Mouse (Mus musculus): ENCODE results near the gene Tmem39a. TPM values are rescaled to one million over a fixed set of nuclear protein-coding genes. Genes with fewer than 3 reads are reported as not detected.

Tmem39a gene
- total and polyA plus RNA-seq, 2 experiments from 2014 or later, result 13.5 to 15.4 TPM

DNA sequence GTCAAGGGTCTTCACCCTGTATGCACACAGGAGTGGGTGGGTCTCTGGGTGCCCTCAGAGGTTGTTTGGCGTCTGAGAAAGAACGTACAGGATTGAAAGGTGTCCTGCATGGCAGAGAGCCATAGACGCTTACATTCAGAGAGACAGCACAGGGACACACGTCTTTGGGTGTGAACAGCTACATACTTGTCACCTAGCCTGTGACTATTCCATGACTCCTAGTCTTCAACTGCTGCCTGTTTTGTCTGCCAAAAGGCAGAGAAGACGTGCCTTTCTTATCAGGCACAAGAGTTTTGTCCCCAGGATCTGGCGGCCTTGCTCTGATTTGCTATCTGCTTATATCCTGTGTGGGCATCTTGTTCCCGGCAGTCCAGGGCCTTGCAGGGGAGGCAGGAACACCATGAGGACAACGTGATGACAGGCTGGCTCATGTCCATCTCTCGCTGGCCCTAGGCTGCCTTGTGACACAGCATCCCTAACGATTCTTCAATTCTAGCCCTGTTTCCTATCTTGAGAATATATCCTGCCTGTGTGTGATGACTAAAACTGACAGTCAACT is 67.4 kb downstream of the Tmem39a start:
- Histone ChIP-seq H3K4me2 (ENCODE audit: low read depth, low read length) (no peak overlapping the region), H3K4me3 (ENCODE audit: low read length) (no peak overlapping the region), H3K4me1 (ENCODE audit: insufficient read depth, low read length) (no peaks in the 10 kb centered on the region), H3K27me3 (ENCODE audit: insufficient read depth, low read length) (no peaks in the 10 kb centered on the region), H3K9me3 (ENCODE audit: low read length) (no peaks in the 10 kb centered on the region), H3K27ac (no peak overlapping the region), H3K9ac (replicated peaks; ENCODE audit: low read length) (no peak overlapping the region), H3K36me3 (ENCODE audit: insufficient read depth, low read length) (no peaks in the 10 kb centered on the region)
- no peak for TF ChIP-seq CTCF (IDR thresholded peaks at IDR 0.05; ENCODE audit: low read depth)
- WGBS, result 75% methylated on average over 10 of the region's 10 CpGs
- DNase-seq (ENCODE audit: low spot score) (no peak), ATAC-seq (no peak)

DNA sequence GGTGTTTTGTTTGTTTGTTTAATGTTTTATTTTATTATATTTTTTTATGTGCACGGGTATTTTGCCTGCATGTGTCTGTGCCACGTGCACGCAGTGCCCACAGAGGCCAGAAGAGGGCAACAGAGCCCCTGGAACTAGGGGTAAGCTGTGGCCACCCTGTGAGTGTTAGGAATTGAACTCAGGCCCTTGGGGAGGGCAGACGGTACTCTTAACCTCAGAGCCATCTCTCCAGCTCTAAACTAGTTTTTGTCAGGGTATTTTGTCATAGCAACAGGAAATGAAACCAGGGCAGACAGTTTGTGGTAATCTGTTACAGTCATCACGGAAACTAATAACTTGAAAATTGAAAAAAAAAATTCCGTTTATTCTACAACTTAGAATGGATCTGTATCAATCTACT is 73.6 kb downstream of the Tmem39a start:
- WGBS, result 59% methylated on average over 6 of the region's 6 CpGs

DNA sequence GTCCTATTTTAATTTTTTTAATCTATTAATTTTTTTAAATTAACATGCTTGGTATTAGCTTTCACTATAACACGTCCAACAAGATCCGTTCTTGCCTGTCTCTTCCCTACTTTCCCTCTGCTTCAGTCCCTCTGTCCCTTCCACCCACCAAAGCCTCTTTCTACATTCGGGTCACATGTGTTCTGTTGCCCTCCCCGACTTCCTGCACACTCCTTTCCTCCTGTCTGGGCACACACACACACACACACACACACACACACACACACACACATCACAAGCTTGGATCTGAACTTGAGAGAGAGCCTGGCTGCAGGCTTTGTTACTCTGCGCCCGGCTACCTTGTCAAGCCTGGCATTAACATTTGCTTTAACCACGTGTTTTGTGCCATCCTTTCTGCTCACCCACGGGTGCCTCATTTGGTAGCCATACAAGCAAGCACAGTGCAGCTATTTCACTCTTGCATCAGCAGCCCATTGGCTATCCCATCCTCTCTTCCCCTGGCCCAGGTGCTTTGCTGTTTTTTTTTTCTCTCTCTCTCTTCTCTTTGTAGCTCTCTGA is 77.4 kb downstream of the Tmem39a start:
- 76% methylated on average over 8 of the region's 8 CpGs for WGBS
- ATAC-seq, result no peak

More for the DNA sequence above, 73.6 kb downstream of the Tmem39a start:
- Histone ChIP-seq H3K27me3 (ENCODE audit: insufficient read depth, low read length) (no peaks in the 10 kb centered on the region), H3K9me3 (ENCODE audit: low read length) (no peaks in the 10 kb centered on the region), H3K36me3 (ENCODE audit: insufficient read depth, low read length) (no peaks in the 10 kb centered on the region), H3K27ac (no peak overlapping the region), H3K4me1 (ENCODE audit: insufficient read depth, low read length) (no peaks in the 10 kb centered on the region), H3K4me2 (ENCODE audit: low read depth, low read length) (no peak overlapping the region), H3K4me3 (ENCODE audit: low read length) (no peak overlapping the region), H3K9ac (replicated peaks; ENCODE audit: low read length) (no peak overlapping the region)
- peak; percentile 69 for TF ChIP-seq CTCF (IDR thresholded peaks at IDR 0.05; ENCODE audit: low read depth)
- ATAC-seq (no peak), DNase-seq (ENCODE audit: low spot score) (peak; percentile 23)

DNA sequence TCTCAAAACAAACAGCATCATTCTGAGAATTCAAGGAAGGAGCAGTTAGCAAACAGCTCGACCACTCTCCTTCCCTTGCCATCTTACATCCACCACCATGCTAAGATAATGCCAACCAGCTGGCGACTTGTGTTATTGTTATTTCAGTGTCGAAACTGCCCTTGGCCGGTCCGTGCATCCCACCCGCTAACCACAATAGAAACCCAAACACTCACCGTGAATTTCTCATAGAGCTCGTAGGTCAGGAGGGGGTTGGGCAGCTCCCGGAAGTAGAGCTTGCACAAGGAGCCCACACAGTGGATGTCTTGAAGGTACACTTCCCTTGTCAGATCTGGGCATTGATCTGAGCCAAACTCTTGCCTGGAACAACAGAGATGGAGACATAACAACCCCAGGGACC is 78.2 kb downstream of the Tmem39a start:
- DNase-seq (ENCODE audit: low spot score), result no peak
- Histone ChIP-seq H3K4me1 (ENCODE audit: insufficient read depth, low read length) (no peaks in the 10 kb centered on the region), H3K4me3 (ENCODE audit: low read length) (no peak overlapping the region), H3K9ac (replicated peaks; ENCODE audit: low read length) (no peak overlapping the region), H3K9me3 (ENCODE audit: low read length) (no peaks in the 10 kb centered on the region), H3K36me3 (ENCODE audit: insufficient read depth, low read length) (no peaks in the 10 kb centered on the region), H3K4me2 (ENCODE audit: low read depth, low read length) (no peak overlapping the region), H3K27me3 (ENCODE audit: insufficient read depth, low read length) (no peaks in the 10 kb centered on the region), H3K27ac (no peak overlapping the region)
- TF ChIP-seq CTCF (IDR thresholded peaks at IDR 0.05; ENCODE audit: low read depth), result no peak
- 62% methylated on average over 9 of the region's 9 CpGs for whole genome bisulfite sequencing
- no peak for ATAC-seq

More for the DNA sequence above, 77.4 kb downstream of the Tmem39a start:
- no peak for DNase-seq (ENCODE audit: low spot score)
- Histone ChIP-seq H3K36me3 (ENCODE audit: insufficient read depth, low read length) (no peaks in the 10 kb centered on the region), H3K27ac (no peak overlapping the region), H3K9ac (replicated peaks; ENCODE audit: low read length) (no peak overlapping the region), H3K9me3 (ENCODE audit: low read length) (no peaks in the 10 kb centered on the region), H3K27me3 (ENCODE audit: insufficient read depth, low read length) (no peaks in the 10 kb centered on the region), H3K4me1 (ENCODE audit: insufficient read depth, low read length) (no peaks in the 10 kb centered on the region), H3K4me3 (ENCODE audit: low read length) (no peak overlapping the region), H3K4me2 (ENCODE audit: low read depth, low read length) (no peak overlapping the region)
- no peak for TF ChIP-seq CTCF (IDR thresholded peaks at IDR 0.05; ENCODE audit: low read depth)

DNA sequence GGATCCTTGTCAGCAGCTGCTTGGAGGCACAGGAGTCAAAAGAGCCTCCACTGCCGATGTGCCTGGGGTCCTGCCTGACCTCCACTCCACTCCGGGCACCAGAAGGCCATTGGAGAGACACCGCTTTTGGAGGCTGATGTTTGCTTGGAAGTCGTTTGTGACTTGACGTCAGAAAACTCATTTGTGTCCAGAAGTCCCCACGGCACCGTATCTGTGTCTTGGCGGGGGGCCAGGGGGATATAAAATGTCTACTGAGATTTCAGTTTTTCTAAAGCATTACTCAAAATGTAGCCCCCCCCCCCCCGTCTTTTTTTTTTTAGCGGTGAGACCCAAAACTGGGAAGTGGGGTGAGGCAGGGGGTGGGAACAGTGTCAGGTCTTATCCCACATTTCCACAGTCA is 78.6 kb downstream of the Tmem39a start:
- no peak for DNase-seq (ENCODE audit: low spot score)

More for the DNA sequence above, 78.6 kb downstream of the Tmem39a start:
- no peak for ATAC-seq
- 71% methylated on average over 10 of the region's 10 CpGs for WGBS
- no peak for TF ChIP-seq CTCF (IDR thresholded peaks at IDR 0.05; ENCODE audit: low read depth)
- Histone ChIP-seq H3K4me3 (ENCODE audit: low read length) (no peak overlapping the region), H3K4me1 (ENCODE audit: insufficient read depth, low read length) (no peaks in the 10 kb centered on the region), H3K9me3 (ENCODE audit: low read length) (no peaks in the 10 kb centered on the region), H3K9ac (replicated peaks; ENCODE audit: low read length) (no peak overlapping the region), H3K36me3 (ENCODE audit: insufficient read depth, low read length) (no peaks in the 10 kb centered on the region), H3K27ac (no peak overlapping the region), H3K4me2 (ENCODE audit: low read depth, low read length) (no peak overlapping the region), H3K27me3 (ENCODE audit: insufficient read depth, low read length) (no peaks in the 10 kb centered on the region)

Other genes starting within 250 kb of the Tmem39a start
- 1.4 TPM in 2 replicates for gene Maats1, start 216.6 kb upstream of the Tmem39a start, total RNA-seq (2014; rRNA removed)
- 0.86 and 1.4 TPM in 2 replicates for gene Maats1, start 216.6 kb upstream of the Tmem39a start, polyA plus RNA-seq (2015; fragmentation: Nextera tagmentation; extraction: Ambion mirVana)
- gene Cox17, start 211.7 kb upstream of the Tmem39a start, total RNA-seq (2014; rRNA removed), result 12.2 and 24.5 TPM in 2 replicates
- 78.5 and 90.1 TPM in 2 replicates for gene Cox17, start 211.7 kb upstream of the Tmem39a start, polyA plus RNA-seq (2015; fragmentation: Nextera tagmentation; extraction: Ambion mirVana)
- gene Gm21987, start 211.7 kb upstream of the Tmem39a start, total RNA-seq (2014; rRNA removed), result not detected in 2 replicates
- gene Gm21987, start 211.7 kb upstream of the Tmem39a start, polyA plus RNA-seq (2015; fragmentation: Nextera tagmentation; extraction: Ambion mirVana), result not detected in 2 replicates
- 0.10 and 0.40 TPM in 2 replicates for gene Popdc2, start 196.5 kb upstream of the Tmem39a start, total RNA-seq (2014; rRNA removed)
- gene Popdc2, start 196.5 kb upstream of the Tmem39a start, polyA plus RNA-seq (2015; fragmentation: Nextera tagmentation; extraction: Ambion mirVana), result 0.83 and 1.0 TPM in 2 replicates
- 0.36 and 1.7 TPM in 2 replicates for gene Pla1a, start 125.6 kb upstream of the Tmem39a start, total RNA-seq (2014; rRNA removed)
- 1.0 and 1.3 TPM in 2 replicates for gene Pla1a, start 125.6 kb upstream of the Tmem39a start, polyA plus RNA-seq (2015; fragmentation: Nextera tagmentation; extraction: Ambion mirVana)
- gene Adprh, start 106.0 kb upstream of the Tmem39a start, total RNA-seq (2014; rRNA removed), result 47.0 and 51.2 TPM in 2 replicates
- gene Adprh, start 106.0 kb upstream of the Tmem39a start, polyA plus RNA-seq (2015; fragmentation: Nextera tagmentation; extraction: Ambion mirVana), result 131 and 134 TPM in 2 replicates
- 0.16 and 0.43 TPM in 2 replicates for gene Cd80, start 103.1 kb upstream of the Tmem39a start, total RNA-seq (2014; rRNA removed)
- 0.24 and 0.32 TPM in 2 replicates for gene Cd80, start 103.1 kb upstream of the Tmem39a start, polyA plus RNA-seq (2015; fragmentation: Nextera tagmentation; extraction: Ambion mirVana)
- 18.0 and 24.1 TPM in 2 replicates for gene Timmdc1, start 36.0 kb upstream of the Tmem39a start, total RNA-seq (2014; rRNA removed)
- gene Timmdc1, start 36.0 kb upstream of the Tmem39a start, polyA plus RNA-seq (2015; fragmentation: Nextera tagmentation; extraction: Ambion mirVana), result 26.3 and 27.9 TPM in 2 replicates
- 35.8 and 48.5 TPM in 2 replicates for gene Poglut1, start 8.4 kb upstream of the Tmem39a start, total RNA-seq (2014; rRNA removed)
- gene Poglut1, start 8.4 kb upstream of the Tmem39a start, polyA plus RNA-seq (2015; fragmentation: Nextera tagmentation; extraction: Ambion mirVana), result 37.1 and 40.4 TPM in 2 replicates
- 12.7 and 14.9 TPM in 2 replicates for gene Arhgap31, start 154.6 kb downstream of the Tmem39a start, total RNA-seq (2014; rRNA removed)
- gene Arhgap31, start 154.6 kb downstream of the Tmem39a start, polyA plus RNA-seq (2015; fragmentation: Nextera tagmentation; extraction: Ambion mirVana), result 4.6 and 4.8 TPM in 2 replicates
- gene B4galt4, start 183.6 kb downstream of the Tmem39a start, total RNA-seq (2014; rRNA removed), result 25.8 and 31.6 TPM in 2 replicates
- 30.2 and 31.7 TPM in 2 replicates for gene B4galt4, start 183.6 kb downstream of the Tmem39a start, polyA plus RNA-seq (2015; fragmentation: Nextera tagmentation; extraction: Ambion mirVana)
- gene Upk1b, start 241.6 kb downstream of the Tmem39a start, total RNA-seq (2014; rRNA removed), result 0.54 and 1.2 TPM in 2 replicates
- 1.7 and 2.0 TPM in 2 replicates for gene Upk1b, start 241.6 kb downstream of the Tmem39a start, polyA plus RNA-seq (2015; fragmentation: Nextera tagmentation; extraction: Ambion mirVana)

Data from hindbrain, postnatal 0 days (tissue).